Mouse (Mus musculus) natural killer cell, adult 2 months (primary cell): ENCODE results near the gene Sash3.

Experiments
- DNase-seq, 2 experiments: peaks; one replicate each; pipeline ENCODE4 v3.0.0; 2022; ENCODE audit warnings: low spot score in 2 of 2

Sash3 gene

GRCm38 (mm10) chrX:48140286-48140877 lies 5.9 kb upstream of the Sash3 start:
- peak; percentile 48 to 66 for DNase-seq

DNA sequence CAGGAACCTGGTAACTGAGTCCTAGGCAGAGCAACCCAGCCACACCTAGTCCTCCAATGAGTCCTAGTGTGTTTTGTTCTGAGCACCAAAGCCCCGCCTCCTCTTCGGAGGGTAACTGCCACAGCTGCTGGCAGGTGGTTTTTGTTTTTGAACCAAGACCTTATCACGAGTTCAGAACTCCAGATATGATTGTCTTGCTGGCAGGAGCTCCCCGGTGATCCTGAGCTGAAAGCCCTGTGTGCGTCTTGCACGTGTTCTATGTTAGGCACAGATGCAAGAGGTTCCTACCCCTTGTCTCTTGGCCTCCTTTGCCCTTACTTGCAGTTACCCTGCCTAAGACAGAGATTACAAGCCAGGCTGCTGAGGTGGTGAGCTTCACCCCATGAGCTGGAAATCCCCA lies 4.8 kb upstream of the Sash3 start:
- DNase-seq = peak; percentile 50 to 76

DNA sequence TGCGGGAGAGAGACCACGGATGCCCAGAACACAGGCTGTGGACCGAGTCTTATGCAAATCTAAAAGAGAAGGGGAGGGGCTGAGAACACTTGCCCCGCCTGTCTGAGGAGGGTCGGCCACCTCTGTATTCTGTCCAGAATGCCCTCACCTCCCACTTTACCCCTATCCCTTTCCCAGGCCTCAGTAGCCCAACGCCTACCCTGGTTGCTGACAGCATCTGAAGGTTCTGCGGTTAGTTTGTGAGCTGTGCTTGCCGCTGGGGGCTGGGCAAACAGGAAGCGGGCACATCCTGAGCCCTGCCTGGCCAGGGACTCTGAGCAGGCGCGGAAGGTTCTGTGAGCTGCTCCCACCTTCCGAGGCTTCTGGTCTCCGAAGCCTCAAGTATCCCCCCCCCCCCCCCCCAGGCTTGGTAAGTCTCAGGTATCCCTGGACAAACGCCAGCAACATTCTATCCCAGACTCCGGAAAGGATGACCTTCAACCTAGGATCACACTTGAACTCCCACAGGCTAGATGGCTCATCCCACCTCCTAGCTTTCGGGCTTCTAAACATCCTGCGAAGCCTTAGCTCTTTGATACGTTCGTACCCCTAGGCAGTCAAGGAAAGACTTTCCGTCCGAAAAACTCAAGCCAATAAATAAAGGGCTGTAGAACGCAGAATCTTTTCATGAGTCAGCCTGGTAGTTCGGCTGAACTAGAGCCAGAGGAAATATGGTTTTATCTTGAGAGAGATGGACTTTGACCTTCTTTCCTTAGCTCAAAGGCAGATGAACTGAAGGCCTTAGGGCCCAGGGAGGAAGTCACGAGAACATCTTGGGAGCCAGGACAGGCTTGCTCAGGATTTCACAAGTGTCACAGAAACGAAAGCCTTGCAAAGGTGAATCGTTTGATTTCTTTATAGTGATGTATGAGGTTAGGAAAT lies 2.6 kb upstream of the Sash3 start:
- peak; percentile 59 to 69 for DNase-seq

DNA sequence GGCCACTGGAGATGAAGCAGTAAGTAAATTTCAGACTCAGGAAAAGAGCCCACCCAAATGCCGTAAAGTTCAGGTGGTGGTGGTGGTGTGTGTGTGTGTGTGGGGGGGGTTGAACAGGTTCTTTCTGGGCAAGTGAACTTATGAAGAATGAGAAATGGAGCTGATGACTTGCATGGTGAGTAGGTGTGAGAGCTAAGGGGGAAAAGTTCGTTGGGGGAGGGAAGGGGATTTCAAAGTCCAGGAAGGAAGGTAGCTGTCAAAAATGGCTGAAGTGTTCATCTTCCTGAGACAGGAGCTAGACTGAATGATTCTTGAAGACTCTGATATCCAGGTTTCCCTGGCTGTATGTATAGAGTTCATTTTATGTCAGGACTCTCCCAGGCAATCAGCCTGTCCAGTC lies 990 bp downstream of the Sash3 start:
- DNase-seq = no peak

GRCm38 (mm10) chrX:48147741-48148186 lies 1.5 kb downstream of the Sash3 start:
- DNase-seq = peak; percentile 57 to 67

DNA sequence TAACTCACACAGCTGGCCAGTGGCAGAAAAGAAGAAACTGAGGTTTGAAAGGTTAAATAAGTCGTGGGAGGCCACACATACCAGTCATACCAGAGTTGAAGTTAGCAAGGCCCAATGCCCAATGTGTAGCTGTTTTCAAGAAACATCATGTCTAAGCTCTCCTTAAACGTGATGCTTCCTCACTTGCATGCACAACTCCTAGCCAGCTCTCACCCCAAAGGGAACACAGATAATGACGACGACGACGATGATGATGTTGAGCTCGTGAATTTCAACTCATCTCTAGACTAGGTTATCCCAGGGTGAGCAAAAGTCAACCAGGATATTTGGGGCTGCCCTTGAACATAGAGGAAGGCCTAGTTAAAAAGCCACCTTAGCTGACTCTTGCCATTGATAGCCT lies 5.9 kb downstream of the Sash3 start:
- no peak for DNase-seq

DNA sequence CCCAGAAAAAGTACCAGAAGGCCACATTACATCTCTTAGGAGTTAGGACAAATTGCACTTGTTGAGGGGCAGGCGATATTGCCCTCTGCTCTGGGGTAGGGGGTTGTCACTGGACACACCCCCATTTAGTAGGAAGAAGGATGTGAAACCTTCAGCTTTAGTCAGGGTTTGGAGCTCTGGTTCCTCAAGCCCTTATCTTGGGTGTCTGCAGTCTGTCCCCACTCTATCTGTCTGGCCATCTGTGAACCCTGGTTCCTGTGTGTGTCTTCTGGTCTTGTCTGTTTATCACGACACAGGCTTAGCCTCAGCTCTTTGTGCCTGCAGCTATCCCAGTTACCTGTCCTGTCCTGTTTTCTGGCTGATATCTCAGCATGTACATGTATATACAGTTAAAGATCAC lies 7.2 kb downstream of the Sash3 start:
- no peak for DNase-seq

- DNase-seq = no peak
Measured at GRCm38 (mm10) chrX:48153949-48154348, 7.7 kb downstream of the Sash3 start.

- no peak for DNase-seq
Measured at GRCm38 (mm10) chrX:48155489-48155888, 9.3 kb downstream of the Sash3 start.

GRCm38 (mm10) chrX:48157396-48157795 lies 11.2 kb downstream of the Sash3 start:
- no peak for DNase-seq

DNA sequence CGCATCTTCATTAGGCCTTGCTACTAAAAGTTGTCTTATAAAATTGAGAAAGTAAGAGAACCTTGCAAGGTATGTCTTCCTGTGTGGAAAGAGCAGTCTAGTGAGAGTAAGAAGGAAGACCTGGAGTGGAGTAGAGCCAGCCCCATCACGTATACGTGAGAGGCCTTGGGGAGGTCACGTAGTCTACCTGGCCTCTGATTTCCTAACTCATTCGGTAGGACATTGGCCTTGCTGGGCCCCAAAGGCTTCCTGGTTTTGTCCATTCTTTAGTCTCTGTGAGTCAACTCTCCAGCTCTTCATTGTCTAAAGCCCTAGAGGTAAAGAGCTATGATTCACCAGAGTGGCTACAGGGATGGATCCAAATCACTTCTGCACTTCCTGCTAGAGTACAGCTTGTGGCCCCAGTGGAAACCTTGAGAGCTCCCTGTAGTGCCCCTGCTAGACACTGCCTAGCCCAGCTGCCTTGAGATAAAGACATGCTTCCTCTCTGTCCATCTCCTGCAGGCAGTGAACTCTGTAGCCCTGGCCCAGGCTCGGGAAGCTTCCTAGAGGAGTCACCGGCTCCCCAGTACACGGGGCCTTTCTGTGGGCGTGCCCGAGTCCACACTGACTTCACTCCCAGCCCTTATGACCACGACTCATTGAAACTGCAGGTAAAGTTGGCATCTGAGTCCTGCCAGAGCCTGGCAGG lies 12.1 kb downstream of the Sash3 start:
- no peak for DNase-seq

- no peak for DNase-seq
Measured at GRCm38 (mm10) chrX:48169892-48170291, 23.7 kb downstream of the Sash3 start.

DNA sequence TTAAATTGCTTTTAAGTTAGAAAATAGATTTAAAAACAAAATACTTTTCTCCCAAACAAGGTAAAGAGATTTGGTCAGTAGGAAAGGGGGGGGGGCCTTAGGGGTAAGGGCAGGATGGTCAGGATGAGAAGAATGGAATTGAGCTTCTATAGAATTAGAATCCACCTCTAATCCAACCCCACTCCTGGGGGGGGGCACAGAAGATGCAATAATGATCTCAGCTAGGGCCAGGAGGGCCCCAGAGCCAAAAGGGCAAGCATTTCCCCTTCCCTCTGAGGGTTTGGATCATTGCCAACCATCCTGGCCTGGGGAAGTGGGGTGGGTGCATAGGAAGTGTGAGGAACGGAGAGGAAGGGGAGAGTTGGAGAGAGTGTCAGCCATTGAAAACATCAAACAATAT lies 24.1 kb downstream of the Sash3 start:
- no peak for DNase-seq

DNA sequence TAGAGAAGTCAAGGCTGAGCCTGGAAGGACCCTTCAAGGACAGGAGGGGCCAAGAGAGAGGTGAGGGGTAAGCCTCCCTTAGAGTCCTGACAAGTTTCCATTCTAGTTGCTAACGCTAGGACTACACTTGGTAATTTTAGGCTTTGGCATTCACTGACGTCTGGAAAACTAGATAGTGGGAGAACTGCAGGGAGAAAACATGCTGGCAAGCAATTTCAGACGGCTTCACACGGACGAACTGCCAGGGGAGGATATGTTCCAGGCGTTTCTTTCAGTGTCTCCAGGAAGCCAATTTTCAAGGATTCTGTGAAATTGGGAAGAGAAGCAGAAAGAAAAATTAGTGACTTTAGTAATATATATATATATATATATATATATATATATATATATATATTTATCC lies 35.6 kb downstream of the Sash3 start:
- no peak for DNase-seq

- DNase-seq = no peak
Measured at GRCm38 (mm10) chrX:48184703-48185102, 38.5 kb downstream of the Sash3 start.

DNA sequence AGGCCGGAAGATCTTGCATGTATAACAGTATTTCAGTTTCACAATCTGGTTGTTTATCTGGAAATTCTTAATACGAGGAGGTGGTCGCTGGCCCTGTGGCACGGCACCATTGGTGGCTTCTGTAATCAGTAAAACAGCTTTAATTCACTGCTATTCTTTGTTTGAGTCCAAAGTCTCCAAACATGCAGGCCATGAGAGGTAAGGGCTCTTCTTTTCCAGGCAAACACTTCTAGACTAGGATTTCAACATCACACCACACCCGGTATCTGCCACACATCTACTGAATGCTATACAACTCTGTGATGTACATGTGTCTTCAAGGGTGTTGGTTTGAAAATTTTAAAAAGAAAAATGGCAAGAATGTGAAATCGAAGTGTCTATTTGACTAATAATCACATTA lies 45.0 kb downstream of the Sash3 start:
- no peak for DNase-seq

GRCm38 (mm10) chrX:48193235-48194152 lies 47.3 kb downstream of the Sash3 start:
- DNase-seq = no peak

DNA sequence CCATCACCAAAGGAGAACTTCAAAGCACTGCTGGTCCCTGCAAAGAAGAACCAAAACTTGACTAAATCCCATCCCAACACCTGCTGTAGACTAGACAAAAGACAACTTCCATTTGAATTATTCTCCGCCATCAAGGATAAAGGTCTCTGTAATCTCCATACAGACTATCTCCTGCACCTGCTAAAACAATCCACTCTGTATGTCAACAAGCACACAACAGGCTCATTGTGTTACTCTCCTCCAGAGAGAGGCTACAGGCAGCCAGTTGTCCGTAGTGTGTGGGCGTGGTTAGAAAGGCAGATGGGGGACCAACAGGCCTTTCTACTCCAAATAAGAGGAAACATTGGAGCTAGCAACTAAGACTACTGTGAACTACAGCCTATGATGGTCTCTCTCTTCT lies 51.6 kb downstream of the Sash3 start:
- DNase-seq = no peak

DNA sequence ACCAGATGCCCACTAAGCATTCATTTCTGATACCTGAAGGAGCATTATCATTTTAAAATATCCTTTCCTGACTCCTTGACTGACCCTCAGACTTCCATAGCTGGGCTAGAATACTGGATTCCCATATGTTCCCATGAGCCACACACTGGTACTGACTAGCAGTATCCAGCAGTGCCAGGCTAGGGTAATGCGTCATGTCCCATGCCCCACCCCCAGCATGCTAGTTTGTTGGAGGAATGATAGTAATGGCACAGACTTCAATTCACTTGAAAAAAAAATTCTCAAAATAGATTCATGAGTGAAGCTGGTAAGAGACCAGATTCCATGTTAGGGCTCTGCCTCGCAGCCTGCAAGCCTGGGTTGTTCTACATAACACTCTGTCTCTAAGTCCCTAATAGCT lies 52.8 kb downstream of the Sash3 start:
- no peak for DNase-seq

- no peak for DNase-seq
Measured at GRCm38 (mm10) chrX:48200699-48201098, 54.5 kb downstream of the Sash3 start.

GRCm38 (mm10) chrX:48201973-48202372 lies 55.7 kb downstream of the Sash3 start:
- DNase-seq = no peak

DNA sequence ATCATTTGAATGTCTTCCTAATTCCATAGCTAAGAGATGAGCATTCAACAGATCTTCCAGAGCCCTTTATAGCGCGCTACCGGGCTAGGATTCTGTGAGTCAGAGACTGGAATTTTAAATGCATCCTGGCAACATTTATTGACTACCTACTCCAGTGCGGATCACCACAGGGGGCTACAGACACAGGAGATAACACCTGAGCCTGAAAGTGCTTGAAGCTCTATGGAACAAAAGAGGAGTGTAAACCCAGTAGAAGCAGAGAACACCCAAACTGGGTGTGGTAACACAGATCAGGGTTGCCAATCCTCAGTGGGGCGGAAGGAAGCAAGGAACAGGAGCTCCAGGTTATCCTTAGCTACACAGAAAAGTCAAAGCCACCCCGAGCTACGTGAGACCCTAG lies 56.2 kb downstream of the Sash3 start:
- DNase-seq = no peak
